Mouse (Mus musculus): ENCODE data around the gene Trabd2b.

The Trabd2b gene

GRCm38 (mm10) chr4:114406355-114407101, at the start of gene Trabd2b:
Gene Trabd2b (plus strand): TSS chr4:114406724.
- DNase-seq: peak; percentile 26 to 55

- DNase-seq: no peak
Measured at GRCm38 (mm10) chr4:114357420-114357819, 49.1 kb upstream of the Trabd2b start.

GRCm38 (mm10) chr4:114358874-114359273, 47.6 kb upstream of the Trabd2b start:
- no peak for DNase-seq

GRCm38 (mm10) chr4:114359818-114360217, 46.7 kb upstream of the Trabd2b start:
- no peak for DNase-seq

GRCm38 (mm10) chr4:114361336-114361735, 45.2 kb upstream of the Trabd2b start:
- DNase-seq: no peak

GRCm38 (mm10) chr4:114365000-114365399, 41.5 kb upstream of the Trabd2b start:
- no peak for DNase-seq

- DNase-seq: no peak
Measured at GRCm38 (mm10) chr4:114365595-114365994, 40.9 kb upstream of the Trabd2b start.

GRCm38 (mm10) chr4:114367005-114367404, 39.5 kb upstream of the Trabd2b start:
- no peak for DNase-seq

- DNase-seq: no peak
Measured at GRCm38 (mm10) chr4:114367840-114368239, 38.7 kb upstream of the Trabd2b start.

- no peak for DNase-seq
Measured at GRCm38 (mm10) chr4:114369591-114369990, 36.9 kb upstream of the Trabd2b start.

GRCm38 (mm10) chr4:114370935-114371715, 35.4 kb upstream of the Trabd2b start:
- peak; percentile 45 to 55 for DNase-seq

- DNase-seq: no peak
Measured at GRCm38 (mm10) chr4:114372699-114373098, 33.8 kb upstream of the Trabd2b start.

GRCm38 (mm10) chr4:114374330-114374729, 32.2 kb upstream of the Trabd2b start:
- DNase-seq: no peak

- DNase-seq: peak; percentile 57 to 67
Measured at GRCm38 (mm10) chr4:114377531-114377930, 29.0 kb upstream of the Trabd2b start.

GRCm38 (mm10) chr4:114378512-114378911, 28.0 kb upstream of the Trabd2b start:
- DNase-seq: no peak

GRCm38 (mm10) chr4:114379416-114379956, 27.0 kb upstream of the Trabd2b start:
- DNase-seq: no peak

- DNase-seq: no peak
Measured at GRCm38 (mm10) chr4:114382627-114383026, 23.9 kb upstream of the Trabd2b start.

- no peak for DNase-seq
Measured at GRCm38 (mm10) chr4:114385236-114385635, 21.3 kb upstream of the Trabd2b start.

GRCm38 (mm10) chr4:114386395-114386811, 20.1 kb upstream of the Trabd2b start:
- DNase-seq: peak in 1 of 2 experiments; percentile 21

GRCm38 (mm10) chr4:114387527-114388135, 18.9 kb upstream of the Trabd2b start:
- no peak for DNase-seq

GRCm38 (mm10) chr4:114388306-114388705, 18.2 kb upstream of the Trabd2b start:
- no peak for DNase-seq

- DNase-seq: no peak
Measured at GRCm38 (mm10) chr4:114389653-114390052, 16.9 kb upstream of the Trabd2b start.

GRCm38 (mm10) chr4:114397625-114398024, 8.9 kb upstream of the Trabd2b start:
- peak; percentile 49 to 81 for DNase-seq

All from kidney, postnatal 36 days (tissue).